Mouse (Mus musculus) lung, postnatal 0 days (tissue): Measurements from ENCODE around the gene Hist1h4b. TPM values are rescaled to one million over a fixed set of nuclear protein-coding genes. Genes with fewer than 3 reads are reported as not detected.

Source experiments
- ATAC-seq: fragments of 200-750 bp; cut with Nextera tagmentation; 2 replicates; pipeline ENCODE4 v1.8.0; 2017; ENCODE audit warnings: moderate library complexity
- DNase-seq: peaks from one replicate; pipeline ENCODE4 v3.0.0-alpha.2; 2016; ENCODE audit warnings: low spot score
- H3K27ac ChIP-seq: fragments of 300-500 bp; sonication (generic); 2 replicates; pipeline ENCODE4 v1.5.1; 2014; ENCODE audit warnings: antibody characterized with exemption, mild to moderate bottlenecking, low read length, mixed read lengths
- H3K27me3 ChIP-seq: fragments of 300-500 bp; sonication (generic); replicated peaks from 2 replicates; pipeline ENCODE4 v1.6.1; 2014; ENCODE audit warnings: low read length, mixed read lengths; ENCODE audit not compliant: insufficient read depth
- H3K36me3 ChIP-seq: fragments of 300-500 bp; sonication (generic); 2 replicates; pipeline ENCODE4 v1.6.1; 2014; ENCODE audit warnings: low read length, mixed read lengths; ENCODE audit not compliant: insufficient read depth
- H3K4me1 ChIP-seq: fragments of 300-500 bp; sonication (generic); 2 replicates; pipeline ENCODE4 v1.6.1; 2014; ENCODE audit warnings: antibody characterized with exemption, low read depth, low read length, mixed read lengths; ENCODE audit not compliant: insufficient read depth
- H3K4me2 ChIP-seq: fragments of 300-500 bp; sonication (generic); replicated peaks from 2 replicates; pipeline ENCODE4 v1.6.1; 2014; ENCODE audit warnings: low read depth, mild to moderate bottlenecking, low read length, moderate library complexity, mixed read lengths
- H3K4me3 ChIP-seq: fragments of 300-500 bp; sonication (generic); 2 replicates; pipeline ENCODE4 v1.5.1; 2014; ENCODE audit warnings: low read depth, low read length
- H3K9ac ChIP-seq: fragments of 300-500 bp; sonication (generic); replicated peaks from 2 replicates; pipeline ENCODE4 v1.6.1; 2014; ENCODE audit warnings: low read depth, mild to moderate bottlenecking
- H3K9me3 ChIP-seq: fragments of 300-500 bp; sonication (generic); 2 replicates; pipeline ENCODE4 v1.6.1; 2016; ENCODE audit warnings: low read length, mixed read lengths
- CTCF ChIP-seq: IDR thresholded peaks from 2 replicates; pipeline ENCODE4 v1.5.1; 2016; ENCODE audit warnings: antibody characterized with exemption, mild to moderate bottlenecking
- EP300 ChIP-seq: IDR thresholded peaks from 2 replicates; pipeline ENCODE4 v1.6.1; 2016; ENCODE audit warnings: antibody characterized with exemption, mild to moderate bottlenecking, control low read depth
- WGBS: fragments of 180-500 bp; shearing (Covaris S2); extraction: QIAGEN DNeasy Blood & Tissue Kit; methylation state at CpG from one replicate; pipeline ENCODE4 v1.1.7; 2014; 5-methylcytosine and 5-hydroxymethylcytosine counted together
- polyA plus RNA-seq: library from polyadenylated mRNA; unstranded; fragments of >200 nt; fragmentation: Nextera tagmentation; extraction: Ambion mirVana; gene quantifications from 2 replicates; pipeline ENCODE4 v1.2.1, GENCODE M21; 2015

Gene Hist1h4b
- 0.57 and 0.73 TPM in 2 replicates for polyA plus RNA-seq

- H3K27me3 ChIP-seq = no peaks in the 10 kb centered on the region
- H3K4me1 ChIP-seq = peaks cover 4% of the 10 kb centered on the region; the same call in 1 of the 2 replicates
- H3K4me3 ChIP-seq = peak within 1 kb of the TSS; percentile 31
- under 1% methylated on average over 13 of the region's 22 CpGs for WGBS
- H3K27ac ChIP-seq = peak within 1 kb of the TSS; percentile 85
- no peaks in the 10 kb centered on the region for H3K36me3 ChIP-seq
- TF ChIP-seq CTCF (no peak), EP300 (peak; percentile 80)
- peak within 1 kb of the TSS; percentile 12; the same call in 1 of the 2 replicates for H3K9ac ChIP-seq
- no peaks in the 10 kb centered on the region for H3K9me3 ChIP-seq
- peak; percentile 71 for ATAC-seq
- DNase-seq = peak; percentile 97
- H3K4me2 ChIP-seq = peak within 1 kb of the TSS; percentile 56
These were observed at the start of gene Hist1h4b for GRCm38 (mm10) chr13:23756790-23757189. Hist1h4b (plus strand) TSS chr13:23757013.

DNA sequence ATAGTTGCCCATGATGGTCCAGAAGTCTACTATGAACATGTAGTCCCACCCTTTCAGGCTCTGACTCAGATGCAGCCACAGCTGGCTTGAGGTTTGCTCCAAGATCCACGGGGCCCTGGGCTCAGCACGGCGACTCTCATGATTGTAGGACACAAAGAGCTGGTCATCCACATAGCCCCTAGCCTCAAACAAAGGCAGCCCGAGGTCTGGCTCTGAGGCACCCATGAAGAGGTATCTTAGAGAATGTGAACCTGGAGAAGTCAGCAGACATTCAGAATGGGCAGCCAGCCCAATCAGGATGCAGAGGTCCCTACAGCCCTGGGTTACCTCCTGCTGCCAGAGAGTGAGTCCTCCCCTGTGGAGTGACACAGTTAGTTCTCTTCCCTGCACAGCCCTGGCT, 48.8 kb upstream of the Hist1h4b start:
- Histone ChIP-seq H3K4me2 (no peak overlapping the region), H3K9ac (no peak overlapping the region), H3K9me3 (no peaks in the 10 kb centered on the region), H3K4me1 (no peaks in the 10 kb centered on the region), H3K27me3 (no peaks in the 10 kb centered on the region), H3K27ac (no peak overlapping the region), H3K4me3 (no peak overlapping the region), H3K36me3 (no peaks in the 10 kb centered on the region)
- no peak for TF ChIP-seq EP300
- no peak for TF ChIP-seq CTCF
- ATAC-seq = no peak
- DNase-seq = no peak
- WGBS = 89% methylated on average over 4 of the region's 4 CpGs

- no peaks in the 10 kb centered on the region for H3K4me1 ChIP-seq
- TF ChIP-seq CTCF (no peak), EP300 (no peak)
- no peak overlapping the region for H3K9ac ChIP-seq
- no peaks in the 10 kb centered on the region for H3K9me3 ChIP-seq
- DNase-seq = no peak
- H3K27ac ChIP-seq = no peak overlapping the region
- H3K4me2 ChIP-seq = no peak overlapping the region
- no peak for ATAC-seq
- no peaks in the 10 kb centered on the region for H3K36me3 ChIP-seq
- no peak overlapping the region for H3K4me3 ChIP-seq
- WGBS = 61% methylated on average over 4 of the region's 4 CpGs
- no peaks in the 10 kb centered on the region for H3K27me3 ChIP-seq
These were observed 48.2 kb upstream of the Hist1h4b start for GRCm38 (mm10) chr13:23708654-23709053.

- peak; percentile 36 for ATAC-seq
- WGBS = 29% methylated on average over 15 of the region's 15 CpGs
These were observed 47.0 kb upstream of the Hist1h4b start for GRCm38 (mm10) chr13:23709714-23710373.

GRCm38 (mm10) chr13:23710374-23711089, 46.3 kb upstream of the Hist1h4b start, which contains the start of gene Hfe:
Hfe (minus strand) TSS chr13:23710854.
- no peaks in the 10 kb centered on the region for H3K27me3 ChIP-seq
- H3K36me3 ChIP-seq = no peaks in the 10 kb centered on the region
- peak within 1 kb of the TSS; percentile 85 for H3K27ac ChIP-seq
- H3K9ac ChIP-seq = peak within 1 kb of the TSS; percentile 68
- ATAC-seq (peak; percentile 86), DNase-seq (peak; percentile 80)
- H3K4me3 ChIP-seq = peak within 1 kb of the TSS; percentile 69
- peak within 1 kb of the TSS; percentile 81 for H3K4me2 ChIP-seq
- WGBS = 3% methylated on average over 17 of the region's 17 CpGs
- H3K4me1 ChIP-seq = no peaks in the 10 kb centered on the region
- H3K9me3 ChIP-seq = no peaks in the 10 kb centered on the region
- TF ChIP-seq EP300 (no peak), CTCF (no peak)

More at GRCm38 (mm10) chr13:23709714-23710373, 47.0 kb upstream of the Hist1h4b start:
- peak overlapping the region; percentile 68 for H3K9ac ChIP-seq
- peak; percentile 52 for DNase-seq
- H3K9me3 ChIP-seq = no peaks in the 10 kb centered on the region
- H3K27me3 ChIP-seq = no peaks in the 10 kb centered on the region
- peak overlapping the region; percentile 69 for H3K4me3 ChIP-seq
- peak overlapping the region; percentile 81 for H3K4me2 ChIP-seq
- no peaks in the 10 kb centered on the region for H3K36me3 ChIP-seq
- peak; percentile 3; the same call in 1 of the 2 replicates for TF ChIP-seq CTCF
- no peak for TF ChIP-seq EP300
- peak overlapping the region; percentile 85 for H3K27ac ChIP-seq
- no peaks in the 10 kb centered on the region for H3K4me1 ChIP-seq

DNA sequence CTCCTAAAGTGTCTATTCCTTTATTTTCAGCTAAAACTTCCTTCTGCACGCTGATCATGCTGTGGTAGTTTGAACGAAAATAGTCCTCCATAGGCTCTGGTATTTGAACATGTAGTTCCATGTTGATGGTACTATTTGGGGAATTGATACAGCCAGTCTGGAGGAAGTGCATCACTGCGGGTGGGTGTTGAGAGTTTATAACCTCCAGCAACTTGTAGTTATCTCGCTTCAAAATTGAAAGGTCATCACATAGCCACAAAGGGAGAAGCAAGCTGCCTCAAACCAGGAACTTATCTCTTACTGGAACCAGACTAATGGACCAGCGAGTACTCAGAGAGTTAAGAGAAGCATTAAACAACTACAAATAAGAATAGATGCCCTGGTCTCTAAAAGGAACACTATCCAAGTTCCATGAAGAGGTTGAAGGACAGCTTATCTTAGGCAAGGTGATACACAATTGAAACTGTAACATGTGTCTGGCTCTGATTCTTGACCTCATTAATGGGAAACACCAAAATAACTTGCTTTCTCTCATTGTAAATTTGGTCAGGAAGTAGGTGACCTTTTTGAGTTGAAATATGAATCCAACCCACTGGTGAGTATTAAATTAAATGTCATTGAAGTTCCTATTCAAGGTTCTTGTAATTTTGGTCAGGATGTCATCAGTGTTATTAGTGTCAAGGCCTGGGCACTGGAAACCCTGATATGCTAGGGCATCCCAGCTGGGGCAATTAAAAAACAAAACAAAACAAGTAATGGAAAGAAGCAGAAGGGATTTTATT, 40.4 kb upstream of the Hist1h4b start:
- Histone ChIP-seq H3K27ac (no peak overlapping the region), H3K36me3 (no peaks in the 10 kb centered on the region), H3K4me1 (no peaks in the 10 kb centered on the region), H3K9me3 (no peaks in the 10 kb centered on the region), H3K4me3 (no peak overlapping the region), H3K4me2 (no peak overlapping the region), H3K27me3 (no peaks in the 10 kb centered on the region), H3K9ac (no peak overlapping the region)
- DNase-seq = no peak
- no peak for ATAC-seq
- 84% methylated on average over 5 of the region's 5 CpGs for WGBS
- no peak for TF ChIP-seq EP300
